Mouse (Mus musculus) frontal cortex, postnatal 36 days (tissue): ENCODE measurements around the gene Gm10697.
"Not testable (repeated sequence)": the region's sequence is repeated elsewhere in the genome, so short reads cannot be mapped to it uniquely, and the experiment has no call there.

Experiments used
- DNase-seq, 2 experiments: peaks; one replicate each; pipeline ENCODE4 v3.0.0; 2022; ENCODE audit warnings: low spot score in 2 of 2

Gene Gm10697

GRCm38 (mm10) chr3:94072544-94072943 lies at the start of gene Gm10697:
Gene Gm10697 (minus strand): TSS chr3:94072644.
- DNase-seq: not testable (repeated sequence)

GRCm38 (mm10) chr3:94115071-94115470 lies 42.6 kb upstream of the Gm10697 start:
- not testable (repeated sequence) for DNase-seq

- DNase-seq: not testable (repeated sequence)
These were observed 17.7 kb downstream of the Gm10697 start, which contains the start of gene Gm9125 for GRCm38 (mm10) chr3:94054785-94055184. Gene Gm9125 (minus strand): TSS chr3:94054885.

- DNase-seq: not testable (repeated sequence)
These were observed 22.8 kb downstream of the Gm10697 start for GRCm38 (mm10) chr3:94049566-94050121.

- DNase-seq: not testable (repeated sequence)
These were observed 34.2 kb downstream of the Gm10697 start for GRCm38 (mm10) chr3:94038241-94038640.

GRCm38 (mm10) chr3:94034400-94034799 lies 38.0 kb downstream of the Gm10697 start:
- DNase-seq: not testable (repeated sequence)
